In genomic region chr16:45283093-45283492, GRCm38 (mm10) we compare ENCODE assay signal across 12 mouse cellular contexts. TPM values are rescaled to one million over a fixed set of nuclear protein-coding genes. Genes with fewer than 3 reads are reported as not detected.
A peak's percentile ranks its signal among the peaks of the same experiment; 100 is the strongest.
DNase-seq lines count a peak whose midpoint lies in the region; ATAC-seq and TF ChIP-seq lines count a peak whose summit lies in the region.
"Had no signal": no experiment of that assay in that cellular context is flagged by ENCODE, and none has a peak within 500 bp of the region (broad histone marks: within the 10 kb centered on the region; RNA-seq: fewer than 3 reads in every experiment).

No protein-coding gene starts in this region.

- no peak overlapping the region for H3K27ac ChIP-seq in hindbrain, postnatal 0 days
- H3K27ac ChIP-seq in hindbrain, embryonic 14.5 days, result no peak overlapping the region
- H3K27ac ChIP-seq in brown adipose tissue, adult 24 weeks (replicated peaks; ENCODE audit: low read depth, low read length), result peak overlapping the region; percentile 70
- no peak overlapping the region for H3K27ac ChIP-seq in midbrain, embryonic 15.5 days
- H3K27ac ChIP-seq: heart, embryonic 15.5 days; macrophage; neural tube, embryonic 12.5 days had no signal

- DNase-seq in hindbrain, postnatal 0 days (ENCODE audit: low spot score), result no peak
- DNase-seq in hindbrain, embryonic 14.5 days (ENCODE audit: low spot score), result no peak
- DNase-seq in B cell, adult 2 months, result peak; percentile 51 to 53
- DNase-seq in lung, postnatal 10 days, result peak; percentile 8
- no peak for DNase-seq in left cerebral cortex, postnatal 10 days (ENCODE audit: extremely low spot score in 1 of 2, low spot score in 2 of 2)
- DNase-seq in cerebellum, adult 18-20 months, result no peak

- no peaks in the 10 kb centered on the region for H3K27me3 ChIP-seq in hindbrain, postnatal 0 days (ENCODE audit: insufficient read depth, low read length)
- H3K27me3 ChIP-seq in hindbrain, embryonic 14.5 days (ENCODE audit: control insufficient read depth, insufficient read depth, low read length), result no peaks in the 10 kb centered on the region
- no peaks in the 10 kb centered on the region for H3K27me3 ChIP-seq in midbrain, embryonic 15.5 days (replicated peaks)
- H3K27me3 ChIP-seq: heart, embryonic 15.5 days; neural tube, embryonic 12.5 days had no signal

- no peak overlapping the region for H3K4me2 ChIP-seq in hindbrain, postnatal 0 days (ENCODE audit: low read depth, low read length)
- H3K4me2 ChIP-seq in hindbrain, embryonic 14.5 days (replicated peaks), result no peak overlapping the region
- H3K4me2 ChIP-seq in midbrain, embryonic 15.5 days, result no peak overlapping the region
- H3K4me2 ChIP-seq: heart, embryonic 15.5 days; neural tube, embryonic 12.5 days had no signal

- intact Hi-C loops in left cerebral cortex, postnatal 10 days (cut with DNase I), result no loop called here

- H3K9ac ChIP-seq in hindbrain, postnatal 0 days (replicated peaks; ENCODE audit: low read length), result no peak overlapping the region
- H3K9ac ChIP-seq in hindbrain, embryonic 14.5 days, result no peak overlapping the region
- H3K9ac ChIP-seq in midbrain, embryonic 15.5 days, result no peak overlapping the region
- H3K9ac ChIP-seq: heart, embryonic 15.5 days; neural tube, embryonic 12.5 days had no signal

- TF ChIP-seq CTCF in hindbrain, postnatal 0 days (IDR thresholded peaks at IDR 0.05; ENCODE audit: low read depth), result peak; percentile 30

- 80% methylated on average over 1 of the region's 1 CpGs for WGBS in hindbrain, postnatal 0 days
- 86% methylated on average over 1 of the region's 1 CpGs for WGBS in hindbrain, embryonic 14.5 days
- 86% methylated on average over 1 of the region's 1 CpGs for WGBS in midbrain, embryonic 15.5 days

- H3K4me3 ChIP-seq in hindbrain, postnatal 0 days (ENCODE audit: low read length), result no peak overlapping the region
- H3K4me3 ChIP-seq in hindbrain, embryonic 14.5 days (replicated peaks; ENCODE audit: low read length), result no peak overlapping the region
- no peak overlapping the region for H3K4me3 ChIP-seq in brown adipose tissue, adult 24 weeks (ENCODE audit: insufficient read depth, low read depth, low read length)
- H3K4me3 ChIP-seq in midbrain, embryonic 15.5 days, result no peak overlapping the region
- H3K4me3 ChIP-seq: erythroblast, embryonic 14.5 days; heart, embryonic 15.5 days; neural tube, embryonic 12.5 days had no signal

- ATAC-seq in hindbrain, postnatal 0 days, result no peak
- ATAC-seq in hindbrain, embryonic 14.5 days (ENCODE audit: low FRiP score), result no peak
- ATAC-seq in midbrain, embryonic 15.5 days (replicated peaks), result no peak

- no peaks in the 10 kb centered on the region for H3K4me1 ChIP-seq in hindbrain, postnatal 0 days (ENCODE audit: insufficient read depth, low read length)
- no peaks in the 10 kb centered on the region for H3K4me1 ChIP-seq in hindbrain, embryonic 14.5 days (replicated peaks; ENCODE audit: control insufficient read depth, insufficient read depth, low read length)
- no peaks in the 10 kb centered on the region for H3K4me1 ChIP-seq in brown adipose tissue, adult 24 weeks (ENCODE audit: control insufficient read depth, insufficient read depth, insufficient read length, low read length)
- no peaks in the 10 kb centered on the region for H3K4me1 ChIP-seq in midbrain, embryonic 15.5 days
- H3K4me1 ChIP-seq: heart, embryonic 15.5 days; neural tube, embryonic 12.5 days had no signal

- H3K9me3 ChIP-seq in hindbrain, postnatal 0 days (ENCODE audit: low read length), result no peaks in the 10 kb centered on the region
- no peaks in the 10 kb centered on the region for H3K9me3 ChIP-seq in hindbrain, embryonic 14.5 days (ENCODE audit: control insufficient read depth, low read length)
- H3K9me3 ChIP-seq in midbrain, embryonic 15.5 days, result no peaks in the 10 kb centered on the region
- H3K9me3 ChIP-seq: heart, embryonic 15.5 days; neural tube, embryonic 12.5 days had no signal

- H3K36me3 ChIP-seq in hindbrain, postnatal 0 days (ENCODE audit: insufficient read depth, low read length), result no peaks in the 10 kb centered on the region
- no peaks in the 10 kb centered on the region for H3K36me3 ChIP-seq in hindbrain, embryonic 14.5 days (replicated peaks; ENCODE audit: control insufficient read depth, insufficient read depth)
- no peaks in the 10 kb centered on the region for H3K36me3 ChIP-seq in midbrain, embryonic 15.5 days (replicated peaks)
- H3K36me3 ChIP-seq: heart, embryonic 15.5 days; neural tube, embryonic 12.5 days had no signal

RNA-seq across cellular contexts. Expression of gene Btla, which starts 59.0 kb away (rescaled TPM):
- 0.16 TPM in 1 of 2 replicates, not detected in the other for total RNA-seq in hindbrain, postnatal 0 days (2014; rRNA removed)
- 0.21 TPM in 1 of 2 replicates, not detected in the other for polyA plus RNA-seq in hindbrain, postnatal 0 days (2015; fragmentation: Nextera tagmentation; extraction: Ambion mirVana)
- polyA plus RNA-seq in hindbrain, embryonic 14.5 days (2014; fragmentation: Nextera tagmentation; extraction: Ambion mirVana), result 0.10 TPM in 1 of 2 replicates, not detected in the other
- polyA plus RNA-seq in brown adipose tissue, adult 24 weeks (2012; ENCODE audit: insufficient read depth, insufficient read length, missing spikeins), result not detected in 2 replicates
- under 1 TPM; 0.17 to 0.28 TPM for total RNA-seq in left cerebral cortex, postnatal 10 days (2021)
- polyA plus RNA-seq in midbrain, embryonic 15.5 days (2015; fragmentation: Nextera tagmentation; extraction: Ambion mirVana), result 0.13 and 0.14 TPM in 2 replicates
- polyA plus RNA-seq: erythroblast, embryonic 14.5 days; heart, embryonic 15.5 days had no signal

Comparison
In these comparisons a context has a peak if more than half of its experiments do, and no peak if none do; other contexts are left out.
1. DNase-seq: peak in B cell, adult 2 months (2 of 2) and lung, postnatal 10 days (single experiment); none in hindbrain, postnatal 0 days (single experiment), hindbrain, embryonic 14.5 days (single experiment), left cerebral cortex, postnatal 10 days (0 of 2) and cerebellum, adult 18-20 months (0 of 2).